47 mouse cellular contexts compared by ENCODE assay signal in genomic region chr19:11854821-11855220, GRCm38 (mm10). TPM values are rescaled to one million over a fixed set of nuclear protein-coding genes. Genes with fewer than 3 reads are reported as not detected.
"Had no signal": no experiment of that assay in that cellular context is flagged by ENCODE, and none has a peak within 500 bp of the region (broad histone marks: within the 10 kb centered on the region; RNA-seq: fewer than 3 reads in every experiment).

No protein-coding gene starts in this region.

- H3K4me3 ChIP-seq: limb, embryonic 10.5 days; limb, embryonic 12.5 days; limb, embryonic 13.5 days; limb, embryonic 15.5 days; liver, embryonic 12.5 days; liver, embryonic 13.5 days; liver, embryonic 15.5 days; lung, embryonic 15.5 days; megakaryocyte, embryonic 14.5 days; midbrain, embryonic 10.5 days; midbrain, embryonic 12.5 days; midbrain, embryonic 13.5 days; midbrain, embryonic 15.5 days; myocyte; neural tube, embryonic 12.5 days had no signal

- DNase-seq: left cerebral cortex, postnatal 4 days; liver; liver, embryonic 13.5 days; liver, postnatal 0 days; lung, adult 18-20 months; lung, adult 2 months; lung, embryonic 14.5 days; lung, postnatal 10 days; lung, postnatal 14 days; lung, postnatal 36 days; lung, postnatal 4 days; midbrain, embryonic 14.5 days had no signal

- H3K36me3 ChIP-seq: limb, embryonic 10.5 days; limb, embryonic 12.5 days; limb, embryonic 13.5 days; limb, embryonic 15.5 days; liver, embryonic 12.5 days; liver, embryonic 13.5 days; liver, embryonic 15.5 days; lung, embryonic 15.5 days; midbrain, embryonic 10.5 days; midbrain, embryonic 12.5 days; midbrain, embryonic 13.5 days; midbrain, embryonic 15.5 days; neural tube, embryonic 12.5 days had no signal

- H3K4me1 ChIP-seq: limb, embryonic 10.5 days; limb, embryonic 12.5 days; limb, embryonic 13.5 days; limb, embryonic 15.5 days; liver, embryonic 12.5 days; liver, embryonic 13.5 days; liver, embryonic 15.5 days; lung, embryonic 15.5 days; megakaryocyte, embryonic 14.5 days; midbrain, embryonic 10.5 days; midbrain, embryonic 12.5 days; midbrain, embryonic 13.5 days; midbrain, embryonic 15.5 days; neural tube, embryonic 12.5 days had no signal

- H3K27me3 ChIP-seq: limb, embryonic 12.5 days; limb, embryonic 13.5 days; limb, embryonic 15.5 days; liver, embryonic 12.5 days; liver, embryonic 13.5 days; liver, embryonic 15.5 days; lung, embryonic 15.5 days; megakaryocyte, embryonic 14.5 days; midbrain, embryonic 12.5 days; midbrain, embryonic 13.5 days; midbrain, embryonic 15.5 days; neural tube, embryonic 12.5 days had no signal

- H3K9ac ChIP-seq: limb, embryonic 12.5 days; limb, embryonic 13.5 days; limb, embryonic 15.5 days; liver, embryonic 12.5 days; liver, embryonic 13.5 days; liver, embryonic 14.5 days; liver, embryonic 15.5 days; liver, postnatal 0 days; lung, embryonic 14.5 days; lung, embryonic 15.5 days; midbrain, embryonic 12.5 days; midbrain, embryonic 13.5 days; midbrain, embryonic 15.5 days; neural tube, embryonic 12.5 days had no signal

- H3K27ac ChIP-seq: limb, embryonic 10.5 days; limb, embryonic 12.5 days; limb, embryonic 13.5 days; limb, embryonic 15.5 days; liver, embryonic 12.5 days; liver, embryonic 13.5 days; liver, embryonic 14.5 days; liver, embryonic 15.5 days; lung, embryonic 15.5 days; macrophage; midbrain, embryonic 10.5 days; midbrain, embryonic 12.5 days; midbrain, embryonic 13.5 days; midbrain, embryonic 15.5 days; neural tube, embryonic 12.5 days had no signal

- H3K9me3 ChIP-seq: limb, embryonic 10.5 days; limb, embryonic 13.5 days; limb, embryonic 15.5 days; liver, embryonic 12.5 days; liver, embryonic 13.5 days; liver, embryonic 15.5 days; lung, embryonic 15.5 days; megakaryocyte, embryonic 14.5 days; midbrain, embryonic 10.5 days; midbrain, embryonic 12.5 days; midbrain, embryonic 13.5 days; midbrain, embryonic 15.5 days; neural tube, embryonic 12.5 days had no signal

RNA-seq across cellular contexts. Expression of gene Olfr1418, which starts 6.0 kb away (rescaled TPM):
- total RNA-seq: left cerebral cortex, postnatal 10 days; left cerebral cortex, postnatal 14 days; left cerebral cortex, postnatal 25 days; left cerebral cortex, postnatal 36 days; left cerebral cortex, postnatal 4 days; liver, adult 2 months; megakaryocyte progenitor cell, adult 5-6 weeks; megakaryocyte, adult 5-6 weeks; megakaryocyte-erythroid progenitor cell, adult 5-6 weeks; midbrain, postnatal 0 days; monocyte, adult 5-6 weeks had no signal
- polyA plus RNA-seq: limb, embryonic 10.5 days; limb, embryonic 11.5 days; limb, embryonic 12.5 days; limb, embryonic 13.5 days; limb, embryonic 14.5 days; limb, embryonic 15.5 days; liver, adult 2 months; liver, embryonic 11.5 days; liver, embryonic 12.5 days; liver, embryonic 13.5 days; liver, embryonic 14.5 days; liver, embryonic 15.5 days; liver, embryonic 16.5 days; liver, postnatal 0 days; lung, adult 2 months; lung, embryonic 14.5 days; lung, embryonic 15.5 days; lung, embryonic 16.5 days; lung, postnatal 0 days; macrophage; midbrain, embryonic 10.5 days; midbrain, embryonic 11.5 days; midbrain, embryonic 12.5 days; midbrain, embryonic 13.5 days; midbrain, embryonic 14.5 days; midbrain, embryonic 15.5 days; midbrain, embryonic 16.5 days; midbrain, postnatal 0 days; myocyte; neural tube, embryonic 11.5 days; neural tube, embryonic 12.5 days had no signal

RNA-seq across cellular contexts. Expression of gene Olfr1417, which starts 15.8 kb away (rescaled TPM):
- total RNA-seq: left cerebral cortex, postnatal 10 days; left cerebral cortex, postnatal 14 days; left cerebral cortex, postnatal 25 days; left cerebral cortex, postnatal 36 days; left cerebral cortex, postnatal 4 days; liver, adult 2 months; megakaryocyte progenitor cell, adult 5-6 weeks; megakaryocyte, adult 5-6 weeks; midbrain, postnatal 0 days; monocyte, adult 5-6 weeks had no signal
- polyA plus RNA-seq: limb, embryonic 10.5 days; limb, embryonic 11.5 days; limb, embryonic 12.5 days; limb, embryonic 13.5 days; limb, embryonic 14.5 days; limb, embryonic 15.5 days; liver, adult 2 months; liver, embryonic 11.5 days; liver, embryonic 12.5 days; liver, embryonic 13.5 days; liver, embryonic 14.5 days; liver, embryonic 15.5 days; liver, embryonic 16.5 days; liver, postnatal 0 days; lung, adult 2 months; lung, embryonic 14.5 days; lung, embryonic 15.5 days; lung, embryonic 16.5 days; macrophage; midbrain, embryonic 10.5 days; midbrain, embryonic 11.5 days; midbrain, embryonic 12.5 days; midbrain, embryonic 13.5 days; myocyte; neural tube, embryonic 11.5 days; neural tube, embryonic 12.5 days had no signal

RNA-seq across cellular contexts. Expression of gene Olfr1419, which starts 20.1 kb away (rescaled TPM):
- total RNA-seq: left cerebral cortex, postnatal 10 days; left cerebral cortex, postnatal 14 days; left cerebral cortex, postnatal 25 days; left cerebral cortex, postnatal 36 days; left cerebral cortex, postnatal 4 days; liver, adult 2 months; megakaryocyte progenitor cell, adult 5-6 weeks; megakaryocyte, adult 5-6 weeks; megakaryocyte-erythroid progenitor cell, adult 5-6 weeks; monocyte, adult 5-6 weeks had no signal
- polyA plus RNA-seq: limb, embryonic 10.5 days; limb, embryonic 11.5 days; limb, embryonic 12.5 days; limb, embryonic 13.5 days; limb, embryonic 15.5 days; liver, adult 2 months; liver, embryonic 11.5 days; liver, embryonic 12.5 days; liver, embryonic 13.5 days; liver, embryonic 14.5 days; liver, embryonic 15.5 days; liver, embryonic 16.5 days; liver, postnatal 0 days; lung, adult 2 months; lung, embryonic 14.5 days; lung, embryonic 15.5 days; lung, embryonic 16.5 days; lung, postnatal 0 days; macrophage; midbrain, embryonic 10.5 days; midbrain, embryonic 11.5 days; midbrain, embryonic 12.5 days; midbrain, embryonic 13.5 days; midbrain, embryonic 14.5 days; midbrain, embryonic 15.5 days; midbrain, embryonic 16.5 days; midbrain, postnatal 0 days; myocyte; neural tube, embryonic 11.5 days; neural tube, embryonic 12.5 days had no signal

RNA-seq across cellular contexts. Expression of gene Olfr1420, which starts 31.5 kb away (rescaled TPM):
- total RNA-seq: left cerebral cortex, postnatal 10 days; left cerebral cortex, postnatal 14 days; left cerebral cortex, postnatal 25 days; left cerebral cortex, postnatal 36 days; left cerebral cortex, postnatal 4 days; liver, adult 2 months; megakaryocyte progenitor cell, adult 5-6 weeks; megakaryocyte, adult 5-6 weeks; megakaryocyte-erythroid progenitor cell, adult 5-6 weeks; midbrain, postnatal 0 days; monocyte, adult 5-6 weeks had no signal
- polyA plus RNA-seq: limb, embryonic 10.5 days; limb, embryonic 11.5 days; limb, embryonic 12.5 days; limb, embryonic 13.5 days; limb, embryonic 14.5 days; liver, adult 2 months; liver, embryonic 11.5 days; liver, embryonic 12.5 days; liver, embryonic 13.5 days; liver, embryonic 14.5 days; liver, embryonic 15.5 days; liver, embryonic 16.5 days; liver, postnatal 0 days; lung, adult 2 months; lung, embryonic 14.5 days; macrophage; midbrain, embryonic 10.5 days; midbrain, embryonic 12.5 days; midbrain, embryonic 14.5 days; midbrain, embryonic 15.5 days; midbrain, postnatal 0 days; myocyte; neural tube, embryonic 11.5 days; neural tube, embryonic 12.5 days had no signal
